Mouse (Mus musculus): ENCODE results near the gene Grk6.
"Not testable (repeated sequence)": the region's sequence is repeated elsewhere in the genome, so short reads cannot be mapped to it uniquely, and the experiment has no call there.

Grk6 gene

GRCm38 (mm10) chr13:55426613-55427012 is 18.3 kb upstream of the Grk6 start, which contains the start of gene F12:
TSS of gene F12 (minus strand) at chr13:55426793.
- no peak for DNase-seq (ENCODE audit: low read depth, low spot score)

GRCm38 (mm10) chr13:55429226-55429888 is 15.5 kb upstream of the Grk6 start:
- no peak for DNase-seq (ENCODE audit: low read depth, low spot score)

DNA sequence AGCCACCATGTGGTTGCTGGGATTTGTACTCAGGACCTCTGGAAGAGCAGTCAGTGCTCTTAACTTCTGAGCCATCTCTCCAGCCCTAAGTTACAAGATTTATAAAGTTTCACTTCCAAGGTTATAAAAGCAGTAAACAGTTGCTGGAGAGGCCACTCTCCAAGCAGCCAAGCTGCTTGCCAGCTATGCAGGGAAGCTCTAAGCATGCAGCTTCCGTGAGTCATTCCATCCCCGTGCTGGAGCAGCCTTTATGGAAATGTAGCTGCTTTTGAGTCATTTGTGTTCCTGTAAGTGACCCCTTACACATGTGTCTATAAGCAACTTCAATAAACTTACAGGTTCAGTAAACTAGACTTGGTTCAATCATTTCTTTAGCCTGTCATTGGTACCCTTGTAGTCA is 14.3 kb upstream of the Grk6 start:
- no peak for DNase-seq (ENCODE audit: low read depth, low spot score)

- DNase-seq (ENCODE audit: low read depth, low spot score): no peak
Observed at GRCm38 (mm10) chr13:55431889-55432685, 12.8 kb upstream of the Grk6 start.

DNA sequence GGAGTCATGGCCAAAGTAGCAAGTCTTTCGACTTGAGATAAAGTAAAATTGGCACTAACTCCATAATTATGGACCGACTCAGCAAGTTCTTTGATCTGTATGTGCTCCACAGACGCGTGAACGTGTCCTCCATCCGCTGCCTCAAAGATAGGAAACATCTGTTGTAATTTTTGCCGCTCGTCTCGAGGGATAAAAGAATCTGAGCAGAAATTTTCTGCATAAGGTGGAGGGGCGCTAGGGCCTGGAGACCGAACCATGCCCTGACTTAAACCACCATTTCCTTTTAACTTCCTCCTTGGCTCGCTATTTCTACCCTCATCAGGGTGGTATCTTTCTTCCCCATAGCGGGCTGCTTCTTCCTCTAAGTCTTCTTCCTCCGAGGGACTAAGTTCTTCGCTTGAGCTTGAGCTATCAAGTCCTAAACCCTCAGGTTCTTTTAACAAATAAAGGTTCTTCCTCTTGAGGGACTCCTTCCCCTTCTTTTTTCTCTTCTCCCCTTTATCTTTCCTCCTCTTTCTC is 7.7 kb upstream of the Grk6 start:
- DNase-seq (ENCODE audit: low read depth, low spot score): not testable (repeated sequence)

DNA sequence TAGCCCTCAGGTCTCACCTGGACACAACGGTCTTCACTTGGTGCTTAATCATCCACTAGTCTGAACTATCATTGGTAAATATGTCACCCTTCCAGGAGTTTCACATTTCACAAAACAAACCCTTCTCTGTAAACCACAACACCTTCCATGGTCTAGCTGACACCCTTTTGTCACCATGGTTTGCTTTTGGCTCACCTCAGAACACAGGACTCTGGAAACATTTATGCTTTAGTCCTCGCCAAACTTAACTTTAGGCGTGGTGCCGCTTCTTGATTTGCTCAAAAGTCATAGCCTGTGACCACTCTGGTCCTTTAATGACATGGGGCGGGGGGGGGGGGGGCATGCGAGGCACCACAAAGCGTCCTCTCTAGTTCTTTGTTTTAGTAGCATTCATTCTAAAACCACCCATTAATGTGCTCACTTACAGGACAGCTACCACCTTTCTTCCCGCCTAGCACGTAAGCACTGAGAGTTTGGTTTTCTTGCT is 1.0 kb upstream of the Grk6 start:
- DNase-seq (ENCODE audit: low read depth, low spot score): no peak

DNA sequence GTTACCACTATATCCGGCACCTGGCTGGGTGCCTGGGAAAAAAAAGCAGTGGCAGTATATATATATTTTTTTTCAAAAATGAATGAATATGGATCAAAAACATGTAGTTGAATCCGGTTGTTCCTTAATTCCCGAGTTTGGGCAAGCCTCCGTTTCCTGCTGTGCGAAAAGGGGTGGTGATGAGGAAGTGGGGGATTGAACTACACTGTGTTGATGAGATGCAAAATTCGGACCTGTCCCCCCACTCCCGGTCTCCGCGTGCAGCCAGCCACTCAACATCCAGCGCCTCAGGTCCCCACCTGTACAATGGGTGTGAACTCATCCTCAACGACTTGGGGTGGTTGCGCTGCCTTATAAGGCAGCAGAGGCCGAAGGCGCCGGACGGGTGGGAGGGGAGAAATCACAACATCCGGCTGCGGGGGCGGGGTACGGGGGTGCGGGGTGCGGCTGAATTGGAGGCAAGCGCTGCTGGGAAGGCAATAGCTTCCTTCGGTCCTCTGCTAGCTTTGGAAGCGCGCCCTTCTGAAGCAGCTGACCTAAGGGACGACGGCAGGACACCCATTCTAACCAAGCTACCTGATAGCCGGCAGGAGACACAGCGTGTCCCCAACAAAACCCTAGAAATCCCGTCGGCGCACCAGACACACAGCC is 461 bp upstream of the Grk6 start:
- no peak for DNase-seq (ENCODE audit: low read depth, low spot score)

DNA sequence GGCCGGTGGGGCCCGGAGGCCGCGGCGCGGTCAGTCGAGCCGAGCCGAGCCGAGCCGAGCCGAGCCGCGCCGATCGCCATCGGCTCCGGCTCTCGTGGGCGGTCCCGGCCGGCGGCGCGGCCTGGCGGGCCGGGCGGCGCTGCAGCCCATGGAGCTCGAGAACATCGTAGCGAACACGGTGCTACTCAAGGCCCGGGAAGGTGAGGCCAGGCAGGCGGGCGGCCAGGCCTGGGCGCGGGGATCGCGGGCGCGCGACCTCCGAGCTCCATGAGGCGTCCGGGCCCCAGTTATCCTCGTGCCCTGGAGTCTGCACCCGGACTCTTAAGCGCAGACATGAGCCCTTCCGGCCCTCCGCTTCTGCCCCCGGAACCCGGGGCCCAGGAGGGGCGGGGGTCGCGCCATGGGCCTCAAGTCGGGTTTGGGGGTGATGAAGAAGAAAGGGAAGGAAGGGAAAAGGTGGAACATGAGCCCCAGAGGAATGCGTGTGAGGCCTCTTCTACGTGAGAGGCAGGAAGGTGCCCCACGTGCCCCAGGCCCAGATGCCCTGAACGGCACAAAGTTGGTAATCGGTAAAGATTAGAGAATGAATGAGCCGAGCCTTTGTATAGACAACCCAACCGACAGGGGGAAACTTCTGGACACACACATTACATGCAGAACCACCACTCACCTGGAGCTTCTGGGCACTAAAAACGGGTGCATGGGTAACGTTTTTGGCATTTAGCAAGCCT is 654 bp downstream of the Grk6 start:
- DNase-seq (ENCODE audit: low read depth, low spot score): peak; percentile 42

DNA sequence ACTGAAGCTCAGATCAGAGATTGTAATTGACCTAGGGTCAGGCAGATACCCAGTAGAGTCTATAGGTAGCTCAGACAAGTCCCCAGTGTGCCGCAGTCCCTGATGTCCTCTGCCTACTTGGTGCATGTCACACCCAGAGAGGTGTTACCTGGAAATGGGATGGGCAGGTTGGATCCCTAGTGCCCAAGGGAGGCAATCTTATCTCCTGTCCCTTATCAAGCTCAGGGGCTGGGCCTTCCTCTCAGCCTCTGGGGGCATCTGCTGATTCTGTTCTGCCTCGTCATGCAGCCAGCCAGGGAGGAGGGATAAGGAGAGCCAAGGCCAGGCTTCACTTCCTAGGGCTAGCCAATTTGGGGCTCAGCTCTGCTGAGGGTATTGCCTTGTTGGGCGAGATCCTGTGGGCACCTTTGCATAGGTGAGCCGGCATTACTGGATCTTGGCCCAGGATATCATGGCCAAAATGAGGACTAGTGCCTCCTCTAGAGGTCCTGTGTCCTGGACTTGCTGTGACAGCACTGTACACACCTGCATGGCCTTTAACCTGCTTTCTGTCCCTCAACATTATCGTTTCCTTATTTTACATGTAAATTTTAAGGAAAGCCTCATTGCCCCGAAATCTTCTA is 1.7 kb downstream of the Grk6 start:
- DNase-seq (ENCODE audit: low read depth, low spot score): peak; percentile 76

DNA sequence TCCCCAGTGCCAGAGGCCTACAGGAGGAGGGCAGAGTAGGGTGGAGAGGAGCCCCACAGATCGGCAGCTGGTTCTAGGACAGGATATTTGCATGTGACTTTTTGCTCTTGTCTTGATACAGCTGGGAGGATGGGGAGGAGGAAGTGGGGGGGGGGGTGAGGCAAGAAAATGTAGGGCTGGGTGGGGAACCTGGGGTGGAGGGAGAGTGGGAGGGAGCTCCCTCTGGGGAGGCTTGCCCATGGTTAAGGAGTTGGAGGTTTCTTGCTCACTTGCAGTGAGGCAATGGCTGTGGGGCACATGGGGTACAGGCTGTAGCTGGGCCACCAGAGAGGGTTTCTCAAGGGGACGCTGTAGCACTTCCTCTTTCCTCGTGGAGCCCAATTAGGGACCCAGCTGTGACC is 2.7 kb downstream of the Grk6 start:
- no peak for DNase-seq (ENCODE audit: low read depth, low spot score)

DNA sequence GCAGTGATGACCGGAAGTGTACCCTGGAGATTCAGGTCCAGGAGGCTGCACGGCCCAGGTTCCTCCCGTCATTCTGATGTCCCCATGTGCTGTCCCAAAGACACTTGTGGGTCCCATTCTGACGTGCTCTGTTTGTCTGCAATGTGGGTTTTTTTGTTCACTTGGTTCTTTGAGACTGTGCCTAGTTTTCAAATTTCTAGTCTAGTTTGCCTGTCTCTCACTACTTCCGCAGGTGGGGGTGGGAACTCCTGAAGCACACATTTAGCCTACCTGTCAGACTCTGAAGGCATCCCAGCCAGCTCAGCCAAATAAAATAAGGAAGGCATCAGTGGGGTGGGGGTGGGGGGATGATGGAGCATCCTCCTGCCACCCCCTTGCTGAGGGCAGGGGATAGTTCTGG is 3.3 kb downstream of the Grk6 start:
- no peak for DNase-seq (ENCODE audit: low read depth, low spot score)

- DNase-seq (ENCODE audit: low read depth, low spot score): no peak
Observed at GRCm38 (mm10) chr13:55449205-55449604, 4.3 kb downstream of the Grk6 start.

- no peak for DNase-seq (ENCODE audit: low read depth, low spot score)
Observed at GRCm38 (mm10) chr13:55449679-55450441, 5.0 kb downstream of the Grk6 start.

GRCm38 (mm10) chr13:55450511-55450980 is 5.7 kb downstream of the Grk6 start:
- DNase-seq (ENCODE audit: low read depth, low spot score): no peak

GRCm38 (mm10) chr13:55451296-55451695 is 6.4 kb downstream of the Grk6 start:
- DNase-seq (ENCODE audit: low read depth, low spot score): no peak

DNA sequence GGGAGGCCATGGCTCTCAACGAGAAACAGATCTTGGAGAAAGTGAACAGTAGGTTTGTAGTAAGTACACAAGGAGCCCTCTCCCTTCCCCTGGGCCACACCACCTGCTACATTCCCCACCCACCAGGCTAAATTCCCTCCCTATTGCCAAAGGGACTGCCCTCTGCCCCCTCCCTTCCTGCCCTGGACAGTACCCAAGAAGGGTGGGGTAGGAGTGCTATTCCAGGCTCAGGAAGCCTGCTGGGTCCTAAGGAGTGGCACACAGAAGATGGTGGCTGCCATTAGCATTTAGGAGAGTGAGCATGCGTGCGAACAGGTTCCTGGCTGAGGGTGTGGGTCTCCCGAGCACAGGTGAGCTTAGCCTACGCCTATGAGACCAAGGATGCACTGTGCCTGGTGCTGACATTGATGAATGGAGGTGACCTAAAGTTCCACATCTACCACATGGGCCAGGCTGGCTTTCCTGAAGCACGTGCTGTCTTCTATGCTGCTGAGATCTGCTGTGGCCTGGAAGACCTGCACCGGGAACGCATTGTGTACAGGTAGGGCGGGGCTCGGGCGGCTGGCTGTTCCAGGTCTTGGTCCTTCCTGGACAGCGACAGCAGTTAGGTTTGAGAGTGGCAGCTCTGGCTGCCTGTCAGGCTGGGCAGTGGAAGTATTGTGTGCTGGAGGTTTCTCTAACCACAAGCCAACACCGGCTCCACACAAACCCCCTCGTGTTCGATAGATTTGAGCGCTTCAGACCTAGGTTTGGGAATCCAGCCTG is 7.1 kb downstream of the Grk6 start:
- DNase-seq (ENCODE audit: low read depth, low spot score): no peak

- DNase-seq (ENCODE audit: low read depth, low spot score): no peak
Observed at GRCm38 (mm10) chr13:55462965-55463364, 18.1 kb downstream of the Grk6 start.

GRCm38 (mm10) chr13:55463399-55464026 is 18.6 kb downstream of the Grk6 start:
- DNase-seq (ENCODE audit: low read depth, low spot score): no peak
